Mouse (Mus musculus): ENCODE data around the gene Cyp4f16. TPM values are rescaled to one million over a fixed set of nuclear protein-coding genes. Genes with fewer than 3 reads are reported as not detected.
A peak's percentile ranks its signal among the peaks of the same experiment; 100 is the strongest.
"Not testable (repeated sequence)": the region's sequence is repeated elsewhere in the genome, so short reads cannot be mapped to it uniquely, and the experiment has no call there.

Gene Cyp4f16
- polyA plus RNA-seq, 1 experiment from 2014 or later: 20.9 TPM

DNA sequence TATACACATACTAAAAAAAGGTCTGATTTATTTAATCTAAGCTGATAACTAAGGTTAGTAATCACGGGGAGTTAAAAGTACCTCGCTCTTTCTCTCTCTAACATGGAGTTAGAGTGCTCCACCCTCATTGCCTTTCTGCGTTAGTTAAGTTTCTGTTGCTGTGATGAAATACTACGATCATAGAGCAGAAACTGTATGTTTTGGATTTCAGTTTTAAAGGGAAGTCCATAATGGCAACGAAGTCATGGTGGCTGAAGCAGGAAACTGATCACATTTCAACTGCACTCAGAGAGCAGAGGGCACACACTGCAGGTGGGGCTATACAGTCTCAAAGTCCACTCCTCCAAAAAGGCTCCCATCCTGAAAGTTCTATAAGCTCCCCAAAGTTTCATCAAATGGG lies 13.5 kb upstream of the Cyp4f16 start:
- no peaks in the 10 kb centered on the region for H3K27me3 ChIP-seq
- no peak overlapping the region for H3K27ac ChIP-seq
- ATAC-seq (replicated peaks; ENCODE audit: low FRiP score): no peak
- no peak overlapping the region for H3K9ac ChIP-seq
- no peak overlapping the region for H3K4me2 ChIP-seq
- no peaks in the 10 kb centered on the region for H3K9me3 ChIP-seq (replicated peaks)
- no peak overlapping the region for H3K4me3 ChIP-seq (replicated peaks)
- H3K36me3 ChIP-seq: peaks cover 29% of the 10 kb centered on the region; the same call in 1 of the 2 replicates
- 91% methylated on average over 5 of the region's 5 CpGs for WGBS
- no peaks in the 10 kb centered on the region for H3K4me1 ChIP-seq

DNA sequence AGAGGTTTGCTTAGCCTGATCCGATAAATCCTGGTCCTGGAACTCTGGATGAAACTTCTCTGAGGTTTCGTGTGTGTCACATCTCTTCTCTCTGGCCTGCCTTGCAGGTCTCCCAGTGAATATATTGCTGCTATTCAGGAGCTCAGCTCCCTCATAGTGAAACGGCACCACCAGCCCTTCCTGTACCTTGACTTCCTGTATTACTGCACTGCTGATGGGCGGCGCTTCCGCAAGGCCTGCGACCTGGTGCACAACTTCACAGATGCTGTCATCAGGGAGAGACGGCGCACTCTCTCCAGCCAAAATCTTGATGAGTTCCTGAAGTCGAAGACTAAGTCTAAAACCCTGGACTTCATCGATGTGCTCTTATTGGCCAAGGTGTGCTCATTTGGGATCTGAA lies 12.5 kb upstream of the Cyp4f16 start:
- Histone ChIP-seq H3K27me3 (no peaks in the 10 kb centered on the region), H3K4me2 (no peak overlapping the region), H3K9me3 (replicated peaks) (no peaks in the 10 kb centered on the region), H3K4me3 (replicated peaks) (no peak overlapping the region), H3K9ac (no peak overlapping the region), H3K27ac (no peak overlapping the region), H3K36me3 (peaks cover 29% of the 10 kb centered on the region; the same call in 1 of the 2 replicates), H3K4me1 (peaks cover 6% of the 10 kb centered on the region)
- no peak for ATAC-seq (replicated peaks; ENCODE audit: low FRiP score)
- 87% methylated on average over 11 of the region's 11 CpGs for WGBS

GRCm38 (mm10) chr17:32526341-32526740 lies 10.0 kb upstream of the Cyp4f16 start:
- ATAC-seq (replicated peaks; ENCODE audit: low FRiP score): not testable (repeated sequence)

GRCm38 (mm10) chr17:32527748-32528147 lies 8.6 kb upstream of the Cyp4f16 start:
- no peaks in the 10 kb centered on the region for H3K27me3 ChIP-seq
- no peak for ATAC-seq (replicated peaks; ENCODE audit: low FRiP score)
- 84% methylated on average over 11 of the region's 11 CpGs for WGBS
- H3K27ac ChIP-seq: no peak overlapping the region
- no peak overlapping the region for H3K4me3 ChIP-seq (replicated peaks)
- H3K4me2 ChIP-seq: no peak overlapping the region
- H3K4me1 ChIP-seq: peaks cover 6% of the 10 kb centered on the region
- no peaks in the 10 kb centered on the region for H3K9me3 ChIP-seq (replicated peaks)
- H3K9ac ChIP-seq: no peak overlapping the region
- 0 out of 2 replicates have a peak, but pooled peaks cover 17% of the 10 kb centered on the region for H3K36me3 ChIP-seq

More at GRCm38 (mm10) chr17:32526341-32526740, 10.0 kb upstream of the Cyp4f16 start:
- not testable (repeated sequence) for H3K27me3 ChIP-seq; H3K9me3 ChIP-seq (replicated peaks); H3K27ac ChIP-seq; H3K9ac ChIP-seq; H3K4me3 ChIP-seq (replicated peaks); H3K4me2 ChIP-seq; H3K4me1 ChIP-seq
- H3K36me3 ChIP-seq: peaks cover 22% of the 10 kb centered on the region; the same call in 1 of the 2 replicates
- 100% methylated on average over 1 of the region's 1 CpGs for WGBS

DNA sequence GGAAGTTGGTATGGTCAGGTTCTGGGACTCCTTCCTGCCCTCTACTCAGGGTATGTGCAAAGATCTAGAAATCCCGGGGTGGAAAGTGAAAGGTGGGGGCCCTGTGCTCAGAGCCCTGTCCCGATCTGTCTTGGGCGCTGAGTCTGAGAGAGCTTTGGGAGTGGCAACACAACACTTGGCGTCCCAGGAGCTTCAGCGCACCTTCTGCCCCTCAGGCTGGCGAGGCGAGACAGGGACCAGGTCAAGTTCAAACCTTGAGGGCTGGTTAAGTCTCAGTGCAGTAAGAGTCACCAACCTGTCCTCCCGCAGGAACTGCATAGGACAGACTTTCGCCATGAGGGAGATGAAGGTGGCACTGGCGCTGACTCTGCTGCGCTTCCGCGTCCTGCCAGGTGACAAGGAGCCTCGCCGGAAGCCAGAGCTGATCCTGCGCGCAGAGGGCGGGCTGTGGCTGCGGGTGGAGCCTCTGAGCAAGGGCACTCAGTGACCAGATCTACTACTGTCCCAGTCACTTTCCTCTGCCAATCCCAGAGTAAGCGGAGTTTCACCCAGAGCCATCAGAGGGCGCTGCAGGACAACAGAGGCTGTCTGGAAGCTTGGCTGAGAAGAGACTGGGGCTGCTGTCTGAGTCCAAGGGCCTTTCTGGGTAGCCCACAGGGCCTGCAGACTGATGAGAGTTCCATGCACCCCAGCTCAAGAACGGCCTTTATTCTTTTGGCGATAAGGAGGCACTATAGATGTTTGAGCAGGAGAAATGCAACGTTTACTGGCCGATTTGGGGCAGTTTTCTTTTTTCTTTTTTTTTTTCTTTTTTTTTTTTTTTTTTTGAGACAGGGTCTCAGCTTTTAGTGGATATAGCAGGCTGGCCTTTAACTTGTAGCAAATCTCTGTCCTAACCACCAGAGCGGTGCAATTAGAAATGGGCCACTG lies 7.7 kb upstream of the Cyp4f16 start:
- H3K27me3 ChIP-seq: no peaks in the 10 kb centered on the region
- peaks cover 6% of the 10 kb centered on the region for H3K4me1 ChIP-seq
- WGBS: 16% methylated on average over 26 of the region's 26 CpGs
- H3K27ac ChIP-seq: no peak overlapping the region
- 0 out of 2 replicates have a peak, but pooled peaks cover 12% of the 10 kb centered on the region for H3K36me3 ChIP-seq
- H3K4me3 ChIP-seq (replicated peaks): peak overlapping the region; percentile 41
- H3K4me2 ChIP-seq: peak overlapping the region; percentile 61
- H3K9ac ChIP-seq: 0 out of 2 replicates have a peak overlapping the region, but pooled peaks have one; percentile 18
- no peaks in the 10 kb centered on the region for H3K9me3 ChIP-seq (replicated peaks)
- ATAC-seq (replicated peaks; ENCODE audit: low FRiP score): peak; percentile 83

- not testable (repeated sequence) for H3K27ac ChIP-seq; H3K4me3 ChIP-seq (replicated peaks); H3K4me2 ChIP-seq; H3K9ac ChIP-seq; H3K9me3 ChIP-seq (replicated peaks); ATAC-seq (replicated peaks; ENCODE audit: low FRiP score); H3K27me3 ChIP-seq; H3K36me3 ChIP-seq
- H3K4me1 ChIP-seq: peaks cover 19% of the 10 kb centered on the region
- 35% methylated on average over 4 of the region's 4 CpGs for WGBS
These were observed 4.0 kb upstream of the Cyp4f16 start for GRCm38 (mm10) chr17:32532356-32532755.

DNA sequence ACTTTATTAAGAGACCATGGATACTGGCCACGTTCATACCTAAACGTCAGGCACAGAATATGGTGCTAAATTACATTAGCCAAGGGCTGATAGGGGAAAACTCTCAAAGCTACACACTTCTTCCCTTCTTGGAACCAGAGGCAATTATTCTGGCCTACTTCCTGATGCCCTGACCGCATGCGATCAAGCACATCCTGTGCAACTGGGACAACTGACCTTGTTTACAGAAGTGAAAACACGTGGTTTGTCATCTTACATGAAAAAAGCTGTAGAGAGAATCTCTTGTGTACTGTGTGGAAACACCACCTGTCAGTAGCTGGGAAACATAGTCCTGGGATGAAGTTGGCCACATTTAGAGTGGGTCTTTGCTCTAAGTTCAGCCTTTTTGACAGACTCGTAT lies 2.3 kb upstream of the Cyp4f16 start:
- Histone ChIP-seq H3K4me3 (replicated peaks) (no peak overlapping the region), H3K27ac (no peak overlapping the region), H3K27me3 (no peaks in the 10 kb centered on the region), H3K4me2 (no peak overlapping the region), H3K9ac (no peak overlapping the region), H3K36me3 (no peaks in the 10 kb centered on the region), H3K9me3 (replicated peaks) (no peaks in the 10 kb centered on the region), H3K4me1 (peaks cover 13% of the 10 kb centered on the region)
- 72% methylated on average over 6 of the region's 6 CpGs for WGBS
- no peak for ATAC-seq (replicated peaks; ENCODE audit: low FRiP score)

- 56% methylated on average over 5 of the region's 5 CpGs for WGBS
- peak overlapping the region; percentile 71 for H3K4me2 ChIP-seq
- 0 out of 2 replicates have a peak, but pooled peaks have one; percentile 7 for ATAC-seq (replicated peaks; ENCODE audit: low FRiP score)
- peaks cover 13% of the 10 kb centered on the region for H3K4me1 ChIP-seq
- H3K27ac ChIP-seq: peak overlapping the region; percentile 58
- peak overlapping the region; percentile 49 for H3K9ac ChIP-seq
- no peaks in the 10 kb centered on the region for H3K9me3 ChIP-seq (replicated peaks)
- no peaks in the 10 kb centered on the region for H3K27me3 ChIP-seq
- peak overlapping the region; percentile 53 for H3K4me3 ChIP-seq (replicated peaks)
- no peaks in the 10 kb centered on the region for H3K36me3 ChIP-seq
These were observed 501 bp downstream of the Cyp4f16 start for GRCm38 (mm10) chr17:32536867-32537250.

DNA sequence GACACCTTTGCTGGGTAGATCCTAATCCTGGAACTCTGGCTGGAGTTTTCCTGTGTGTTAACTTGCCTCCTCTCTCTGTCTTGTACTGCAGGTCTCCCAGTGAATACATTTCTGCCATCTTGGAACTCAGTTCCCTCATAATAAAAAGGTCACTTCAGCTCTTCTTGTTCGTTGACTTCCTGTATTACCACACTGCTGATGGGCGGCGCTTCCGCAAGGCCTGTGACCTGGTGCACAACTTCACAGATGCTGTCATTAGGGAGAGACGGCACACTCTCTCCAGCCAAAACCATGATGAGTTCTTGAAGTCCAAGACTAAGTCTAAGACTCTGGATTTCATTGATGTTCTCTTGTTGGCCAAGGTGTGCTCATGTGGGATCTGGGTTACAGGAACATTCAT lies 8.4 kb downstream of the Cyp4f16 start:
- H3K4me3 ChIP-seq (replicated peaks); H3K4me2 ChIP-seq; H3K27me3 ChIP-seq; ATAC-seq (replicated peaks; ENCODE audit: low FRiP score); H3K9me3 ChIP-seq (replicated peaks); H3K27ac ChIP-seq; H3K9ac ChIP-seq; H3K36me3 ChIP-seq; H3K4me1 ChIP-seq: not testable (repeated sequence)
- WGBS: 84% methylated on average over 5 of the region's 5 CpGs

DNA sequence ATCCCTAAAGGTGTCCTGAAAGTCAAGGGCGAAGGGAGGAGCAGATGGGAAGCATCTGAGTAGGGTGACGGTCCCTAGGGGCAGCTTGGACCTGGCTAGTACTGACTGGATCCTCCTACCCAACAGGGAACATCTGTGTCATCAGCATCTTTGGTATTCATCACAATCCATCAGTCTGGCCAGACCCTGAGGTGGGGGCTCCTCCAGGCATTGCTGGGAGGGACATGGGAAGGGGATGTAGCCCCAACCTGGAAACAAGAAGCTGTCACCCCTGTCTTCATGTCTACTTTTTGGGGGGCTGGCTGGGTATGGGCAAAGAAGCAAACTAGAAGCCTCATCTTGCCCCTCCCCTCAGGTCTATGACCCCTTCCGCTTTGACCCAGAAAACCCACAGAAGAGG lies 14.0 kb downstream of the Cyp4f16 start:
- peak overlapping the region; percentile 60 for H3K4me2 ChIP-seq
- not testable (repeated sequence) for H3K27me3 ChIP-seq; H3K27ac ChIP-seq; H3K9me3 ChIP-seq (replicated peaks); H3K36me3 ChIP-seq; H3K4me1 ChIP-seq; H3K9ac ChIP-seq; ATAC-seq (replicated peaks; ENCODE audit: low FRiP score)
- 93% methylated on average over 3 of the region's 3 CpGs for WGBS
- peak overlapping the region; percentile 37; the same call in 1 of the 2 replicates for H3K4me3 ChIP-seq (replicated peaks)

DNA sequence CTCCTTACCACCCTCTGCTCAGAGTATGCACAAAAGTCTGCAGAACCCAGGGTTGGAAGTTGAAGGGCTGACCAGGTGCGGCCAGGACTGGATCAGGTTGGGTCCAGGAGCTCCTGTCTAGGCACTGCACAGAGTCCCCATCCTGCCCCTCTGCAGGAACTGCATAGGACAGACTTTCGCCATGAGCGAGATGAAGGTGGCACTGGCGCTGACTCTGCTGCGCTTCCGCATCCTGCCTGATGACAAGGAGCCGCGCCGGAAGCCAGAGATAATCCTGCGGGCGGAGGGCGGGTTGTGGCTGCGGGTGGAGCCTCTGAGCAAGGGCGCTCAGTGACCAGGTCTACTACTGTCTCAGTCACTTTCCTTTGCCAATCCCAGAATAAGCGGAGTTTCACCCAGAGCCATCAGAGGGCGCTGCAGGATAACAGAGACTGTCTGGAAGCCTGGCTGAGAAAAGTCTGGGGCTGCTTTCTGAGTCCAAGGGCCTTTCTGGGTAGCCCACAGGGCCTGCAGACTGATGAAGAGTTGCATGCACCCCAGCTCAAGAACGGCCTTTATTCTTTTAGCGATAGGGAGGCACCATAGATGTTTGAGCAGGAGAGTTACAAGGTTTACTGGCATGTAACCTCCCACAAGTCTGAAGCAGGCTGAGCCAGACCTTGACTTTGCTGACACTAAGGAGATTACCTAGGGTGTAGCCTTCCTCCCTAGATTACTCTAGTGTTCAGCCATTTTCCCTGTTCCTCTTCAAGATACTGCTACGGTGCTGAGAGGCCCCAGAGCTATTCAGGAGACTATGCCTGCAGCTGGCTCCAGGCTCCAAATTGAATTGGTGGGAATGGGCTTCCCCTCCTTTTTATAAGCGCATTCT lies 14.8 kb downstream of the Cyp4f16 start:
- Histone ChIP-seq H3K9ac (no peak overlapping the region), H3K36me3 (no peaks in the 10 kb centered on the region), H3K9me3 (replicated peaks) (no peaks in the 10 kb centered on the region), H3K4me1 (0 out of 2 replicates have a peak, but pooled peaks cover 6% of the 10 kb centered on the region), H3K27me3 (no peaks in the 10 kb centered on the region), H3K4me3 (replicated peaks) (peak overlapping the region; percentile 37), H3K4me2 (peak overlapping the region; percentile 60), H3K27ac (no peak overlapping the region)
- WGBS: 13% methylated on average over 20 of the region's 20 CpGs
- ATAC-seq (replicated peaks; ENCODE audit: low FRiP score): peak; percentile 81

DNA sequence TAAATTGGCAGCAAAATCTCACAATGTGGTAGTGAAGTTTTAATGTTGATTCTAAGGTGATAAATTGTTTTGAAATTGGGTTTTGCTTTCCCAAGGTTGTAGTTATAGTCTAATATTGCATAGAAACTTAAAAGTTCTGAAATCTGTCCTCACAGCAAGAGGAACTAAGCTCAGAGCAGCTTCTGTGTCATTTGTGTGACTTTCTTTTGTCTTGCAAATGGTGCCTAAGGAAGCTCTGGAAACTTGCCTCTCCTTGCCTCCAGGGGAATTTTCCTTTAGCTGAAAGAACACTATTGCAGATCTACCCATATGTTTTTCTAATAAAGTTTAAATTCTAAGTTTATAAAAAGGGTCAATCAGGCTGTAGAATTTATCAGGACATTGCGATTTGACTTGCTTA lies 16.7 kb downstream of the Cyp4f16 start:
- H3K9ac ChIP-seq; H3K4me2 ChIP-seq; H3K4me1 ChIP-seq; H3K9me3 ChIP-seq (replicated peaks); H3K27me3 ChIP-seq; H3K36me3 ChIP-seq; H3K27ac ChIP-seq; H3K4me3 ChIP-seq (replicated peaks); ATAC-seq (replicated peaks; ENCODE audit: low FRiP score): not testable (repeated sequence)
- 44% methylated on average over 1 of the region's 1 CpGs for WGBS

All from kidney, embryonic 15.5 days (tissue).